Mouse (Mus musculus): ENCODE measurements around the gene Gm9048. TPM values are rescaled to one million over a fixed set of nuclear protein-coding genes. Genes with fewer than 3 reads are reported as not detected.
"Not testable (repeated sequence)": the region's sequence is repeated elsewhere in the genome, so short reads cannot be mapped to it uniquely, and the experiment has no call there.

Gm9048 gene
- polyA plus RNA-seq, 1 experiment from 2014 or later = not detected

DNA sequence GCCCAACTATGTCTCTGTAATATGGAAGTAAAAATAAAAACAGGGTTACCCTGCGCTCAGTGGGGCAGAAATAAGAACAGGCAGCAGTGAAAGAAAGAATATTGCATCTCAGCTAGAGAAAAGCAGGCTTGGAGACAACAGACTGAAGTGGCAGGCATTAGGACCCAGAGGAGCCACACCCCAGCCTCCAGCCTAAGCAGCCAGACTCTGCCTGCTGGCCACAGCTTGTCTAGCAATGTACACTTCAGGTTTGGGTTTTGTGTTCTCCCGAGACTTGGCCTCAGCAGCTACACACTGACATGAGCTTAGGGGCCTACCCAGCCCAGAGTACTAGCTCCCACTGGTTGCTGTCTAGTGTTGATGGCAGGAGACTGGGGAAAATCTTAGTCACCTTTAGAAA is 46.3 kb downstream of the Gm9048 start:
- H3K9me3 ChIP-seq (ENCODE audit: control insufficient read depth, low read length); H3K4me2 ChIP-seq (ENCODE audit: low read length); DNase-seq; H3K4me1 ChIP-seq (ENCODE audit: control insufficient read depth, insufficient read depth, low read length); H3K27me3 ChIP-seq (ENCODE audit: control insufficient read depth, insufficient read depth, low read length); H3K4me3 ChIP-seq (replicated peaks; ENCODE audit: low read depth, low read length); ATAC-seq (ENCODE audit: low FRiP score, low TSS enrichment); H3K36me3 ChIP-seq (ENCODE audit: control insufficient read depth, insufficient read depth, low read length); H3K27ac ChIP-seq (replicated peaks; ENCODE audit: low read depth, low read length); H3K9ac ChIP-seq (replicated peaks; ENCODE audit: low read length): not testable (repeated sequence)
- WGBS = 44% methylated on average over 2 of the region's 2 CpGs

Other genes starting within 250 kb of the Gm9048 start
- gene Mdm1, start 206.9 kb downstream of the Gm9048 start, polyA plus RNA-seq (2014; fragmentation: Nextera tagmentation; extraction: Ambion mirVana) = 29.6 and 32.3 TPM in 2 replicates
- not detected in 2 replicates for gene Il22, start 143.7 kb downstream of the Gm9048 start, polyA plus RNA-seq (2014; fragmentation: Nextera tagmentation; extraction: Ambion mirVana)
- gene Gm32717, start 107.9 kb downstream of the Gm9048 start, polyA plus RNA-seq (2014; fragmentation: Nextera tagmentation; extraction: Ambion mirVana) = 0.21 and 0.34 TPM in 2 replicates
- gene Gm32802, start 90.0 kb downstream of the Gm9048 start, polyA plus RNA-seq (2014; fragmentation: Nextera tagmentation; extraction: Ambion mirVana) = 0.21 and 0.34 TPM in 2 replicates
- 0.45 TPM in 1 of 2 replicates, not detected in the other for gene Iltifb, start 53.6 kb downstream of the Gm9048 start, polyA plus RNA-seq (2014; fragmentation: Nextera tagmentation; extraction: Ambion mirVana)
- gene Gm9040, start 21.7 kb downstream of the Gm9048 start, polyA plus RNA-seq (2014; fragmentation: Nextera tagmentation; extraction: Ambion mirVana) = not detected in 2 replicates
- gene Gm9044, start 16.3 kb downstream of the Gm9048 start, polyA plus RNA-seq (2014; fragmentation: Nextera tagmentation; extraction: Ambion mirVana) = not detected in 2 replicates
- gene Gm9045, start 10.8 kb downstream of the Gm9048 start, polyA plus RNA-seq (2014; fragmentation: Nextera tagmentation; extraction: Ambion mirVana) = not detected in 2 replicates
- gene Gm9046, start 5.4 kb downstream of the Gm9048 start, polyA plus RNA-seq (2014; fragmentation: Nextera tagmentation; extraction: Ambion mirVana) = not detected in 2 replicates
- not detected in 2 replicates for gene Gm9049, start 5.4 kb upstream of the Gm9048 start, polyA plus RNA-seq (2014; fragmentation: Nextera tagmentation; extraction: Ambion mirVana)
- not detected in 2 replicates for gene Ifng, start 92.4 kb upstream of the Gm9048 start, polyA plus RNA-seq (2014; fragmentation: Nextera tagmentation; extraction: Ambion mirVana)

All from midbrain, embryonic 14.5 days (tissue).